Mouse (Mus musculus) midbrain, postnatal 0 days (tissue): Measurements from ENCODE around the gene Gjb5. TPM values are rescaled to one million over a fixed set of nuclear protein-coding genes. Genes with fewer than 3 reads are reported as not detected.

Source experiments
- ATAC-seq: fragments of 200-750 bp; cut with Nextera tagmentation; 2 replicates; pipeline ENCODE4 v1.8.0; 2017; ENCODE audit warnings: moderate number of reproducible peaks, mild to moderate bottlenecking, moderate TSS enrichment, moderate library complexity; ENCODE audit not compliant: low FRiP score
- DNase-seq: peaks from one replicate; pipeline ENCODE4 v3.0.0-alpha.2; 2015; ENCODE audit warnings: low spot score
- H3K27ac ChIP-seq: fragments of 300-500 bp; sonication (generic); 2 replicates; pipeline ENCODE4 v1.5.1; 2014; ENCODE audit warnings: low read depth, mild to moderate bottlenecking, low read length, mixed read lengths
- H3K27me3 ChIP-seq: fragments of 300-500 bp; sonication (generic); 2 replicates; pipeline ENCODE4 v1.6.1; 2014; ENCODE audit warnings: low read length, control low read depth, mixed read lengths; ENCODE audit not compliant: insufficient read depth
- H3K36me3 ChIP-seq: fragments of 300-500 bp; sonication (generic); 2 replicates; pipeline ENCODE4 v1.6.1; 2014; ENCODE audit warnings: low read length, control low read depth, mixed read lengths; ENCODE audit not compliant: insufficient read depth
- H3K4me1 ChIP-seq: fragments of 300-500 bp; sonication (generic); 2 replicates; pipeline ENCODE4 v1.6.1; 2014; ENCODE audit warnings: mild to moderate bottlenecking, control low read depth, antibody characterized with exemption, low read length, mixed read lengths; ENCODE audit not compliant: insufficient read depth
- H3K4me2 ChIP-seq: fragments of 300-500 bp; sonication (generic); 2 replicates; pipeline ENCODE4 v1.6.1; 2014; ENCODE audit warnings: low read depth, mild to moderate bottlenecking, low read length, mixed read lengths; ENCODE audit not compliant: poor library complexity, severe bottlenecking
- H3K4me3 ChIP-seq: fragments of 300-500 bp; sonication (generic); 2 replicates; pipeline ENCODE4 v1.5.1; 2014; ENCODE audit warnings: low read depth, mild to moderate bottlenecking, low read length, moderate library complexity
- H3K9ac ChIP-seq: fragments of 300-500 bp; sonication (generic); replicated peaks from 2 replicates; pipeline ENCODE4 v1.6.1; 2014; ENCODE audit warnings: mild to moderate bottlenecking, low read length, moderate library complexity, mixed read lengths; ENCODE audit not compliant: poor library complexity, severe bottlenecking
- H3K9me3 ChIP-seq: fragments of 300-500 bp; sonication (generic); 2 replicates; pipeline ENCODE4 v1.6.1; 2016; ENCODE audit warnings: low read length, control low read depth
- CTCF ChIP-seq: IDR thresholded peaks from 2 replicates; pipeline ENCODE4 v1.5.1; 2016; ENCODE audit warnings: antibody characterized with exemption, mild to moderate bottlenecking
- WGBS: fragments of 180-500 bp; shearing (Covaris S2); extraction: QIAGEN DNeasy Blood & Tissue Kit; methylation state at CpG from one replicate; pipeline ENCODE4 v1.1.7; 2014; 5-methylcytosine and 5-hydroxymethylcytosine counted together
- polyA plus RNA-seq: library from polyadenylated mRNA; unstranded; fragments of >200 nt; fragmentation: Nextera tagmentation; extraction: Ambion mirVana; gene quantifications from 2 replicates; pipeline ENCODE4 v1.2.1, GENCODE M21; 2015
- total RNA-seq: library from RNA; depleted of rRNA; stranded (reverse); fragments of >200 nt; gene quantifications from 2 replicates; pipeline ENCODE4 v1.2.3, GENCODE M21; 2014; rRNA removed

The Gjb5 gene
- 0.33 and 0.49 TPM in 2 replicates for total RNA-seq
- polyA plus RNA-seq: 0.18 and 0.35 TPM in 2 replicates

GRCm38 (mm10) chr4:127358018-127358417 lies at the start of gene Gjb5:
Gene Gjb5, minus strand, starts transcription at chr4:127358181.
- no peak within 1 kb of the TSS for H3K27ac ChIP-seq
- H3K36me3 ChIP-seq: no peaks in the 10 kb centered on the region
- no peak within 1 kb of the TSS for H3K4me2 ChIP-seq
- 40% methylated on average over 5 of the region's 5 CpGs for WGBS
- H3K27me3 ChIP-seq: no peaks in the 10 kb centered on the region
- no peaks in the 10 kb centered on the region for H3K4me1 ChIP-seq
- no peaks in the 10 kb centered on the region for H3K9me3 ChIP-seq
- no peak within 1 kb of the TSS for H3K4me3 ChIP-seq
- TF ChIP-seq CTCF: no peak
- ATAC-seq: no peak; the same call in 1 of the 2 replicates
- H3K9ac ChIP-seq: no peak within 1 kb of the TSS
- DNase-seq: no peak

- Histone ChIP-seq H3K4me1 (0 out of 2 replicates have a peak, but pooled peaks cover 6% of the 10 kb centered on the region), H3K36me3 (no peaks in the 10 kb centered on the region), H3K4me3 (no peak overlapping the region), H3K27me3 (no peaks in the 10 kb centered on the region), H3K9me3 (no peaks in the 10 kb centered on the region), H3K27ac (no peak overlapping the region), H3K4me2 (no peak overlapping the region), H3K9ac (no peak overlapping the region)
- 48% methylated on average over 3 of the region's 3 CpGs for WGBS
- no peak for TF ChIP-seq CTCF
- DNase-seq (peak; percentile 71), ATAC-seq (no peak)
These were observed 44.6 kb upstream of the Gjb5 start for GRCm38 (mm10) chr4:127402614-127403013.

- Histone ChIP-seq H3K4me3 (no peak overlapping the region), H3K27me3 (no peaks in the 10 kb centered on the region), H3K9me3 (no peaks in the 10 kb centered on the region), H3K4me1 (0 out of 2 replicates have a peak, but pooled peaks cover 6% of the 10 kb centered on the region), H3K27ac (no peak overlapping the region), H3K9ac (no peak overlapping the region), H3K4me2 (no peak overlapping the region), H3K36me3 (no peaks in the 10 kb centered on the region)
- 51% methylated on average over 4 of the region's 4 CpGs for WGBS
- TF ChIP-seq CTCF: no peak
- DNase-seq: peak; percentile 62
- ATAC-seq: no peak
These were observed 44.2 kb upstream of the Gjb5 start for GRCm38 (mm10) chr4:127402166-127402565.

GRCm38 (mm10) chr4:127400165-127401145 lies 42.5 kb upstream of the Gjb5 start:
- Histone ChIP-seq H3K4me3 (no peak overlapping the region), H3K9me3 (no peaks in the 10 kb centered on the region), H3K4me1 (0 out of 2 replicates have a peak, but pooled peaks cover 6% of the 10 kb centered on the region), H3K36me3 (no peaks in the 10 kb centered on the region), H3K27ac (no peak overlapping the region), H3K4me2 (no peak overlapping the region), H3K9ac (no peak overlapping the region), H3K27me3 (no peaks in the 10 kb centered on the region)
- peak; percentile 81 for DNase-seq
- ATAC-seq: peak; percentile 27; the same call in 1 of the 2 replicates
- TF ChIP-seq CTCF: no peak
- 69% methylated on average over 11 of the region's 11 CpGs for WGBS

GRCm38 (mm10) chr4:127395591-127395990 lies 37.6 kb upstream of the Gjb5 start:
- no peak overlapping the region for H3K27ac ChIP-seq
- H3K4me2 ChIP-seq: no peak overlapping the region
- no peak overlapping the region for H3K4me3 ChIP-seq
- H3K9me3 ChIP-seq: no peaks in the 10 kb centered on the region
- DNase-seq: no peak
- no peak for ATAC-seq
- H3K36me3 ChIP-seq: no peaks in the 10 kb centered on the region
- 87% methylated on average over 4 of the region's 4 CpGs for WGBS
- no peak for TF ChIP-seq CTCF
- H3K27me3 ChIP-seq: no peaks in the 10 kb centered on the region
- no peak overlapping the region for H3K9ac ChIP-seq
- H3K4me1 ChIP-seq: no peaks in the 10 kb centered on the region

- H3K9ac ChIP-seq: no peak overlapping the region
- no peak overlapping the region for H3K4me2 ChIP-seq
- H3K9me3 ChIP-seq: no peaks in the 10 kb centered on the region
- no peaks in the 10 kb centered on the region for H3K4me1 ChIP-seq
- DNase-seq (no peak), ATAC-seq (no peak)
- no peaks in the 10 kb centered on the region for H3K27me3 ChIP-seq
- no peak overlapping the region for H3K27ac ChIP-seq
- no peak for TF ChIP-seq CTCF
- no peak overlapping the region for H3K4me3 ChIP-seq
- no peaks in the 10 kb centered on the region for H3K36me3 ChIP-seq
- WGBS: 61% methylated on average over 13 of the region's 13 CpGs
These were observed 31.7 kb upstream of the Gjb5 start for GRCm38 (mm10) chr4:127389645-127390044.
